Mouse (Mus musculus): ENCODE measurements around the gene Olfr495. TPM values are rescaled to one million over a fixed set of nuclear protein-coding genes. Genes with fewer than 3 reads are reported as not detected.

The Olfr495 gene
- not detected in 2 replicates for polyA plus RNA-seq (2012; rRNA removed)

- DNase-seq (ENCODE audit: low spot score), result no peak
Observed at GRCm38 (mm10) chr7:108392867-108393266, at the start of gene Olfr495. Gene Olfr495 (plus strand): TSS chr7:108393167.

- DNase-seq (ENCODE audit: low spot score), result no peak
Observed at GRCm38 (mm10) chr7:108346879-108347278, 46.1 kb upstream of the Olfr495 start, which contains the start of gene Olfr493. Gene Olfr493 (minus strand): TSS chr7:108346979.

GRCm38 (mm10) chr7:108365035-108365434, 27.9 kb upstream of the Olfr495 start, which contains the start of gene Olfr494:
Gene Olfr494 (plus strand): TSS chr7:108365335.
- no peak for DNase-seq (ENCODE audit: low spot score)

- no peak for DNase-seq (ENCODE audit: low spot score)
Observed at GRCm38 (mm10) chr7:108420121-108420520, 27.2 kb downstream of the Olfr495 start, which contains the start of gene Olfr497. Gene Olfr497 (plus strand): TSS chr7:108420421.

Other genes starting within 250 kb of the Olfr495 start
- not detected in 2 replicates for gene Olfr485, start 233.3 kb upstream of the Olfr495 start, polyA plus RNA-seq (2012; rRNA removed)
- gene Olfr486, start 220.4 kb upstream of the Olfr495 start, polyA plus RNA-seq (2012; rRNA removed), result not detected in 2 replicates
- not detected in 2 replicates for gene Olfr487, start 178.5 kb upstream of the Olfr495 start, polyA plus RNA-seq (2012; rRNA removed)
- gene Olfr488, start 134.8 kb upstream of the Olfr495 start, polyA plus RNA-seq (2012; rRNA removed), result not detected in 2 replicates
- not detected in 2 replicates for gene Olfr490, start 104.2 kb upstream of the Olfr495 start, polyA plus RNA-seq (2012; rRNA removed)
- not detected in 2 replicates for gene Olfr491, start 79.7 kb upstream of the Olfr495 start, polyA plus RNA-seq (2012; rRNA removed)
- gene Olfr492, start 69.5 kb upstream of the Olfr495 start, polyA plus RNA-seq (2012; rRNA removed), result not detected in 2 replicates
- not detected in 2 replicates for gene Olfr493, start 46.2 kb upstream of the Olfr495 start, polyA plus RNA-seq (2012; rRNA removed)
- not detected in 2 replicates for gene Olfr494, start 27.8 kb upstream of the Olfr495 start, polyA plus RNA-seq (2012; rRNA removed)
- not detected in 2 replicates for gene Olfr497, start 27.3 kb downstream of the Olfr495 start, polyA plus RNA-seq (2012; rRNA removed)
- not detected in 2 replicates for gene Olfr498, start 72.2 kb downstream of the Olfr495 start, polyA plus RNA-seq (2012; rRNA removed)
- gene Olfr502, start 131.9 kb downstream of the Olfr495 start, polyA plus RNA-seq (2012; rRNA removed), result not detected in 2 replicates
- not detected in 2 replicates for gene Olfr503, start 151.4 kb downstream of the Olfr495 start, polyA plus RNA-seq (2012; rRNA removed)
- not detected in 2 replicates for gene Olfr504, start 172.6 kb downstream of the Olfr495 start, polyA plus RNA-seq (2012; rRNA removed)
- gene Olfr506, start 217.6 kb downstream of the Olfr495 start, polyA plus RNA-seq (2012; rRNA removed), result not detected in 2 replicates
- gene Olfr507, start 228.6 kb downstream of the Olfr495 start, polyA plus RNA-seq (2012; rRNA removed), result not detected in 2 replicates
- not detected in 2 replicates for gene Olfr508, start 236.8 kb downstream of the Olfr495 start, polyA plus RNA-seq (2012; rRNA removed)